Mouse (Mus musculus) testis, adult 2 months (tissue): ENCODE measurements at regions not wholly inside any gene's neighbourhood (a gene's known extent, or its start where the extent isn't known, plus 50 kb on each side); places are given as distances from the start of the nearest gene placed in this dataset.

ENCODE experiments used
- CTCF ChIP-seq: fragments of 200-500 bp; IDR thresholded peaks from 2 replicates; pipeline ENCODE4 v1.5.1; 2012; ENCODE audit warnings: low read depth, mild to moderate bottlenecking, inconsistent platforms, low read length, moderate library complexity; ENCODE audit not compliant: control insufficient read depth, insufficient read depth, insufficient replicate concordance
- POLR2A ChIP-seq: fragments of 200-500 bp; IDR thresholded peaks from 2 replicates; pipeline ENCODE4 v1.6.1; 2012; ENCODE audit warnings: low read depth, mild to moderate bottlenecking, inconsistent platforms, low read length, moderate library complexity; ENCODE audit not compliant: control insufficient read depth

DNA sequence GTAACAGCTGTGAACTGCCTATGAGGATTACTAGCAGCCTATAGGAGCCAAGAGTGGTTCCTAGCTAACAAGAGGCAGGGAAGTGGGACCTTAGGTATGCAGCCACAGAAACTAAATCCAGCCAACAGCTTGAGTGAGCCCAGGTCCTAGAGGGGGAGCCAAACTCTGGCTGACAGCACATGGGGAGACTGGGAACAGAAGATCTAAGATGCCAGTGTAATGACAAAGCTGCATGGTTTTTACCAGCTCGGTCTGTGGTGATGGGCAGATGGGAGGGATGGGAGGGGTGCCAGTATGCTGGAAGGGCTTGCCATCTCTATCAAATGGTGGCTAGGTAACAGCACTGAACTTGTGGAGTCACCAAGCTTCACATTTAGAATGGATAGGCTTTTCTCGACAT, 60.6 kb upstream of the Magi1 start:
- no peak for TF ChIP-seq CTCF
- TF ChIP-seq POLR2A, result no peak
